ENCODE assay signal across 8 mouse cellular contexts in the genomic region with DNA sequence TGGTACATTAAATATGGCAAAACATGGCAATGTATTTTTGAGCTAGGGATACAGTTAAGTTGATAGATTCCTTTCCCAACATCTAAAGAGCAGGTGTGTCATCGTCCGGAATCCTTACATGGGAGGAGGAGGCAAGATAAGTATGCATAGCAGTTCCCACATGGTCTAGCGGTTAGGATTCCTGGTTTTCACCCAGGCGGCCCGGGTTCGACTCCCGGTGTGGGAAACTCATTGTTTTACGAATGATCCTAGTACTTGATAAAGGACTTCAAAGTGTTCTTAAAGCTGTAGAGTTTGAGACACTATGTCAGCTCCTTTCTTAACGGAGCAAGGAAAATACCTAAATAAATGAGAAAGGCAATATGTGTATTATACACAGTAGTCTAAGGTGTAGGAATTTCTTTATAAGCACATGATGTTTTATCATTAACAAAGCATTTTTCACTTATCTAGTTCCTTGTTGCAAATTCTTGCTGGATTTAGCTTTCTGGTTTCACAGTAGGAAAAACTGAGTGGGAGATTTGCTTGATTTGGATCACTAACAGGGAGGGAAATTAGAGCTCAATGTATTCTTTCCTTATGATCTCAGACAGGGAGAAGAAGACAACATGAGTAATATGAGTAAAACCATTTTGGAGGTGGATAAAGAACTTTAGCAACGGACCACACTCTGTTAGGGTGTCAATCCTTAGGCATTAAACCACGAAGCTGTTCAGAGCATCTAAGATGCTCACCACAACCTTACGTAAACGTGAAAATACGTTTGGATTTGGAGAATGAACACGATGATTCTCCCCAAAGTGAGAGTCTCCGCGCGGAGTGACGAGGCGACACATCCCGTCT. TPM values are rescaled to one million over a fixed set of nuclear protein-coding genes. Genes with fewer than 3 reads are reported as not detected.
DNase-seq lines count a peak whose midpoint lies in the region; ATAC-seq and TF ChIP-seq lines count a peak whose summit lies in the region.

No protein-coding gene starts in this region.

- DNase-seq in MEL-GATA-1-ER (ENCODE audit: extremely low read depth, low read depth) = peak; percentile 82
- peak; percentile 82 for DNase-seq in cerebellum, adult 11-12 months
- DNase-seq in heart, postnatal 36 days = peak; percentile 74 to 83
- peak; percentile 84 to 85 for DNase-seq in layer of hippocampus, adult 2 months (ENCODE audit: low spot score in 2 of 2)
- peak; percentile 69 to 72 for DNase-seq in lung, adult 18-20 months
- peak; percentile 30 for DNase-seq in ovary, postnatal 14 days (ENCODE audit: low spot score)
- DNase-seq in thymus, postnatal 10 days (ENCODE audit: low spot score in 2 of 2) = peak; percentile 45 to 58

- no peak overlapping the region for H3K27ac ChIP-seq in forebrain, embryonic 15.5 days (replicated peaks)
- H3K27ac ChIP-seq in layer of hippocampus, adult 2 months = no peak overlapping the region

- no peaks in the 10 kb centered on the region for H3K27me3 ChIP-seq in forebrain, embryonic 15.5 days

- no peaks in the 10 kb centered on the region for H3K36me3 ChIP-seq in forebrain, embryonic 15.5 days

- H3K4me1 ChIP-seq in forebrain, embryonic 15.5 days = peaks cover 22% of the 10 kb centered on the region

- peak; percentile 71 for ATAC-seq in forebrain, embryonic 15.5 days (replicated peaks)

- intact Hi-C loops in heart, postnatal 36 days (cut with DNase I) = loop anchor here (2.0 kb wide), 1 partner anchor 53 kb away; no protein-coding TSS in a partner anchor

- H3K9ac ChIP-seq in forebrain, embryonic 15.5 days (replicated peaks) = peak overlapping the region; percentile 55

- H3K4me3 ChIP-seq in forebrain, embryonic 15.5 days = peak overlapping the region; percentile 59
- peak overlapping the region; percentile 69 for H3K4me3 ChIP-seq in layer of hippocampus, adult 2 months

- no peak for TF ChIP-seq CTCF in layer of hippocampus, adult 2 months (conservative IDR thresholded peaks at IDR 0.05)

- no peaks in the 10 kb centered on the region for H3K9me3 ChIP-seq in forebrain, embryonic 15.5 days

- H3K4me2 ChIP-seq in forebrain, embryonic 15.5 days (replicated peaks) = peak overlapping the region; percentile 74

- under 1% methylated on average over 21 of the region's 21 CpGs for WGBS in forebrain, embryonic 15.5 days

RNA-seq across cellular contexts. Expression of a gene that starts 2.1 kb away (rescaled TPM):
- 0.05 and 0.08 TPM in 2 replicates for polyA plus RNA-seq in forebrain, embryonic 15.5 days (2015; fragmentation: Nextera tagmentation; extraction: Ambion mirVana)
- total RNA-seq in heart, postnatal 36 days (2021) = not detected
- total RNA-seq in layer of hippocampus, adult 2 months (2021) = not detected

RNA-seq across cellular contexts. Expression of a gene that starts 25.1 kb away (rescaled TPM):
- polyA plus RNA-seq in forebrain, embryonic 15.5 days (2015; fragmentation: Nextera tagmentation; extraction: Ambion mirVana) = 0.11 TPM in 1 of 2 replicates, not detected in the other
- total RNA-seq in heart, postnatal 36 days (2021) = not detected
- total RNA-seq in layer of hippocampus, adult 2 months (2021) = under 1 TPM; 0.49 to 0.52 TPM

RNA-seq across cellular contexts. Expression of a gene that starts 39.9 kb away (rescaled TPM):
- polyA plus RNA-seq in forebrain, embryonic 15.5 days (2015; fragmentation: Nextera tagmentation; extraction: Ambion mirVana) = 13.0 and 13.2 TPM in 2 replicates
- total RNA-seq in heart, postnatal 36 days (2021) = 1 to 10 TPM; 4.3 TPM
- total RNA-seq in layer of hippocampus, adult 2 months (2021) = 1 to 10 TPM; 7.8 to 9.7 TPM

Comparison
In these comparisons a context has a peak if more than half of its experiments do, and no peak if none do; other contexts are left out.
1. DNase-seq: peak in every context shown above with its lines; median percentile 84 in layer of hippocampus, adult 2 months; 82 in MEL-GATA-1-ER; 82 in cerebellum, adult 11-12 months; 78 in heart, postnatal 36 days; 70 in lung, adult 18-20 months; 52 in thymus, postnatal 10 days; 30 in ovary, postnatal 14 days.